Mouse (Mus musculus) mouse embryonic stem cell (cell line): ENCODE measurements around the gene Fbn1.

Experiments used
- in situ Hi-C, 2 experiments: fragments of 300-500 bp; cut with MboI; formaldehyde crosslinking; loops; 1 replicate in 1 of 2; 3 replicates in 1 of 2; pipeline ENCODE4 v1.14.3; 2019 to 2020; ENCODE audit warnings: low sequenced_read_pairs in 2 of 2, low pct_unique_long_range_greater_than_20kb in 1 of 2, mixed read lengths in 1 of 2; ENCODE audit not compliant: unreplicated experiment in 1 of 2

The Fbn1 gene

GRCm38 (mm10) chr2:125375301-125375700 lies 132.5 kb downstream of the Fbn1 start:
- in situ Hi-C loops: no loop called here

DNA sequence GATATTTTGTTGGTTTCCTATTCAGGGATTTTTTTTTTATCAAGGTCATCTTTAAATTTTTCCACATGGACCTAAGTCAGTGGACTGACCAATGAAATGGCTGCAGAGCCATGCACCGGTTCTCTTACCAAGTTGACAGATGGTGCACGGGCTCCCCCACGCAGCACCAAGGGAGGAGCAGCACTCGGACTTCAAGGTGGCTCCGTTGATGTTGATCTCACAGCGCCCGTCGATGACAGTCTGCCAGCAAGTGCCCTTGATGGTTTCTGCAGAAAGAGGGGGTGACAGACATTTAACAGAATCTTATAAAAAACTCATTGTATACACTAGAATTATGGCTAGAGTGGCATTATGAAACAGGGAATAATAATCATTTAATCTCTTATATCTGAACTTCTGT lies 138.1 kb downstream of the Fbn1 start:
- in situ Hi-C loops: no loop called here

- in situ Hi-C loops: no loop called here
Measured at GRCm38 (mm10) chr2:125368616-125369015, 139.2 kb downstream of the Fbn1 start.

- in situ Hi-C loops: no loop called here
Measured at GRCm38 (mm10) chr2:125361661-125362060, 146.1 kb downstream of the Fbn1 start.

DNA sequence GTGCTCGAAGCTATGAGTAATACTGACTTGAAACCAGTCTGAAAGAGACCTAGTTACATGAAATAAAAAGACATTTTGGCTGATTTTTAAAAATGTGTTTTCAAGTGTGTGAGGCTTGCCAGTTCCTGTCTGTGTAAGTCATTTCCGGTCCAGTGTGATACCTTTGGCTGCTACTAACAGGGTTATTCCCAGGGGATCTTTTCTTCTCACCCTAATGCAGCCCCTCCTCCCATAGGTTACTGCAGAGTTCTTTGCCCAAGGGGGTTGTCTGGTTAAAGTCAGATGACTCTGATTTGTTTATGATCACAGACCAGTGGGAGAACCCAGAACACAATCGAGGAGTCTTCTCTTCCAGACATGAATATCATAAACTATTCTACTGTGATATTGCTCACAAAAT lies 151.3 kb downstream of the Fbn1 start:
- in situ Hi-C loops: no loop called here

DNA sequence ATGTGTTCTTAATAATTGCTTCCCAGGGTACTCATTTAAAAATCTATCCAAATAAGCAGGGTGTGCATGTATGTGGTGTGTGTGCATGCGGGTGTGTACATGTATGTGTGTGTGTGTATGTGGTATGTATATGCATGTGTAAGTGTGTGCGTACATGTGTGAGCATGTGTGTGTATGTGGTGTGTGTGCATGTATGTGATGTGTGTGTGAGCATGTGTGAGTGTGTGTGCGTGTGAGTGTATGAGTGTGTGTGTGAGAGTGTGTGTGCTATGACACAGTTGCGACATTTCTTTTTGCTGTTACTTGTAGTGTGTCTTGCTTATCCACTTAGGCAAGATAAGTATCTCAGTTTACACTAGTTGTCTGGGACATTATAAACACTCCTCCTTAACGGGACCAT lies 151.7 kb downstream of the Fbn1 start:
- in situ Hi-C loops: no loop called here

DNA sequence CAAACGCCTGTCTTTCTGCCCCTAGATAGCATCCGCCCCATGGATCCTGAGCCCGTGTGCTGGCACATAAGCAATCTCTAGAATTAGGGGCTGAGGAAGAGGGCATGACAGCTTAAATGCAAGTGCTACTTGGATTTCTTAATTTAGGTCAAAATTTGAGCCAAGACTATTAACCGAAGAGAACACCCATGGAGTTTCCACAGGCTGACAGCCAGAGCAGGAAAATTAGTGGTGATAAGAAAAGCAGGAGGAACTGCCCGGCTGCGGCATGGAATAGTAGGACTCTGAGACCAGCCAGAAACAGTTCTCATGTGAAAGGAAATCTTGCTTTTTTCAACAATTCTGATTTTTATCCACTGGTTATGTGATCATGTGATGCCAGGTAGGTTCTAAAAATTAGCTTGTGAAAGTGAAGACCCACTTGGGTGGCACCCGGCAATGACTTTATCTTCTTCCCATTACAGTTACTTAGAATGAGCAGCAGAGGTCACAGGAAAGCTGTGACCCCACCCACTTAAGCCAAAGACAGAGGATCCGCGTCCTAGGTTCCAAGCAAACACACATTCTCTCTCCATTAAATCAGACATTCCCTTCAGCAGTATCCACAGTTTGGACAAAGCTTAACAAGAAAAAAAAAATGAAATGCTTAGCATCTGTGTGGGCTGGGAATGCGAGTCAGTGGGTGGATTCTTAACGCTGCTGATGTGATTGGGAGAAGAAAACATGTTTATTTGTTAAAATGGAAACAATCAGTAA lies 152.4 kb downstream of the Fbn1 start:
- in situ Hi-C loops: no loop called here

DNA sequence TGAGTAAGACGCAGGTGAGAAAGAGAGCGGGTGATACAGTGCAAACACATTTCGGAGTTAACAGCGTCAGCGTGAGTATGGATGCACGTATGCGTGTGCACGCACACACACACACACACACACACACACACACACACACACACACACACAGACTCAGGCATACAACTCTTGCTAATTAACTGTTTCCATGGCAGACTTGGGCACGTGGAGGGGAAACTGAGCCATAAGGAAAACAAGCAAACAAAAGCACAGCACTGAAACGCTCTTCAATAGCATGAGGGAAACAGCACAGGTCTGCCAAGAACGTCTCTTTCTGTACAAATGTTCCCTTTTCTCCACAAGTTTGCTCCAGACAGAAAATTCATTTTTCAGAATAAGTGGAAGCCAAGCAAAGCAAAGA lies 153.2 kb downstream of the Fbn1 start:
- in situ Hi-C loops: no loop called here

- in situ Hi-C loops: no loop called here
Measured at GRCm38 (mm10) chr2:125349144-125349543, 158.6 kb downstream of the Fbn1 start.

DNA sequence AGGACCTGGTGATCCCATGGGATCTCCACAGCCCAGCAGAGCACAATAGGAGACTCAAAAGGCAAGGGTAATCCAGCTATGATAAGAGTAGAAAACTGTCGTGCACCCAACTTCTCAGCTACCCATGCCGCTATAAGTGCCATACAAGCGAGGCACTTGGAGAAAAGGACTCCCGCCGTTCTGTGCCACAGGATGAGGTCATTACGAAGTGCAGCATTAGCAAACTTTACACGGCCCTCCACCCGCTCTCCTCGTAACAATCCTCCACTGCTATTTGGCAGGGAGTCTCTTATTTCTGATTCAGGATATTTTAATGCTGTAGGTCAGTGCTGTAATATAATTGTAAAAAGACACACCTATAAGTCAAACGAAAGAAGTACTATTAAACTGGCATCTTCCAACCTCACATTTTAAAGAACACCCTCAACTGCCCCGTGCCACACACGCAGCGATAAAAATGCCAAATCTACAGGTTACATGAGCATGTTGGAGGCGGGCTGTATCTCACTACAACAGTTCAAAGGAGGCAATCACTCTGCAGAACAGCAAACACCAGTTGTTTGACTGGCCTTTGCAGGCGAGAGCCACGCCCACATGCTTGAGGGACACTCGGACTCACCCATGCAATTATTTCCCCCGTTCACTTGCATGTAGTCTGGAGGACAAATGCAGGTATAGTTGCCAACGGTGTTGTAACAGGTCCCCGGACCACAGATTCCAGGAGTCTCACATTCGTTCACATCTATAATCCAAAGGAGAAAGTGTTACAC lies 165.4 kb downstream of the Fbn1 start:
- in situ Hi-C loops: no loop called here

- in situ Hi-C loops: no loop called here
Measured at GRCm38 (mm10) chr2:125340381-125340780, 167.4 kb downstream of the Fbn1 start.

GRCm38 (mm10) chr2:125337239-125337638 lies 170.6 kb downstream of the Fbn1 start:
- in situ Hi-C loops: no loop called here

GRCm38 (mm10) chr2:125335206-125335605 lies 172.6 kb downstream of the Fbn1 start:
- in situ Hi-C loops: no loop called here

DNA sequence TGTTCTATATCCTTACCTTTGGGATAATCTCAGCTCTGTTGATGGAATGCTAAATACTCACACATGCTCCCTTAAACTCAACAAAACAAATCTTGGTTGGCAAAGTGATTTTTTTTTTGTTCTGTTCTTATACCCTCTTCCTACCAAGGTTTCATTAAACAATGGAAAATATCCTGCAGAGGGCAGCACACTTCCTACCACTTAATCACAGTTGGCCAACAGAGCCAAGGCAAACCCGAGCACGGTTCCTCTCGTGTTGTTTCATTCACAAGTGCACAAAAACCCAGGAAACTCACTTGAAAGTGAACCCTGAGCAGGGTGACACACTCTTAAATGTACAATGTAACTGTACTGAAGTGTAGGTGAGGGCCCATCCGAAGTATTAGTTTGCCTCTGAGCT lies 173.6 kb downstream of the Fbn1 start:
- in situ Hi-C loops: no loop called here

GRCm38 (mm10) chr2:125331581-125331980 lies 176.2 kb downstream of the Fbn1 start:
- in situ Hi-C loops: no loop called here

DNA sequence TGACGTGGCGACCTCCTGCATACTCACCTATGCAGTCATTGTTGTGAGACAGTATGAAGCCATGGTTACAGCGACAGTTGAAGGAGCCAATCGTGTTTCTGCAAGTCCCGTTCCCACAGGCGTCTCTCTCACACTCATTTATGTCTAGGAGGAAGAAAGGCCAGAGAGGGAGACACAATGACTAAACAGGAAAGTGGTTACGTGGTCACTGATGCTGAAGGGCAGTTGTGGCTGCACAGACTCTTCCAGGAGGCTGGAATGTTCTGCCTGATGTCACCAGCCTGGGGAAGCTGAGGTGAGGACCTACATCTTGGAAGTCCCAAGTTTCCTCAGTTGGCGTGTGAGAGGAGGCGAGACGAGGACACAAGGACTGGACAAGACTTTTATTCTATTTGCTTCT lies 177.3 kb downstream of the Fbn1 start:
- in situ Hi-C loops: no loop called here

DNA sequence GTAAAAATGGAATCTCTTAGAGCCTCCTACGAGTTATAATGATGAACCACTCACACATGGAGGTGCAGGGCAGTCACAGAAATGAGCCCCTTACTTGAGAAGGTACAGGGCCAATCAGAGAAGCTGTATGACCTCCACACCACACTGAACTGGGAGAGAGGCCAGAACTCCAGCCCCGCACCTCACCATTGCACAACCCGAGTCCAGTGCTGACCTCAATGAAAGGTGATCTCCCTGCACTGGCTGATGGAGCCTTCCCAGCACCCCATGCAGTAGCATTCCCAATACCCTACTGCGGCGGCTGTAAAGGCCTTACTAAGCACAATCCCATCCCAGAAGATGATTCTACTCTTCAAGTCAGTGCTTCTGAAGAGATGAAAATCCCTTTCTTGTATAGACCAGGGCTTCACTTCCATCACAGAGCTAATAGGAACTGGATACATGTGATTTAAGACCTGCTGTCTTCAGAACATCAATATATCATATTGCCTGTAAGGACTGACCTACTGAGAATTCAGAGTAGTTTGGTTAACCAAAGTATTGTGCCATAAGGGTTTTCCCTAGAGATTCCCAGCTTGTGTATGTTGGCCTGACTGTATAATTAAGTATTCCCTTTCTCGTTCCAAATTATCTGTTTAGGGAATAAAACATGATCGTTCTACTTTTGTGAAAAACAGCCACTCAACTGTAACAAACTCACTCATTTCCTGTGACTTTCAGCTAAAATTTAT lies 182.5 kb downstream of the Fbn1 start:
- in situ Hi-C loops: no loop called here

GRCm38 (mm10) chr2:125324455-125324854 lies 183.3 kb downstream of the Fbn1 start:
- in situ Hi-C loops: no loop called here

DNA sequence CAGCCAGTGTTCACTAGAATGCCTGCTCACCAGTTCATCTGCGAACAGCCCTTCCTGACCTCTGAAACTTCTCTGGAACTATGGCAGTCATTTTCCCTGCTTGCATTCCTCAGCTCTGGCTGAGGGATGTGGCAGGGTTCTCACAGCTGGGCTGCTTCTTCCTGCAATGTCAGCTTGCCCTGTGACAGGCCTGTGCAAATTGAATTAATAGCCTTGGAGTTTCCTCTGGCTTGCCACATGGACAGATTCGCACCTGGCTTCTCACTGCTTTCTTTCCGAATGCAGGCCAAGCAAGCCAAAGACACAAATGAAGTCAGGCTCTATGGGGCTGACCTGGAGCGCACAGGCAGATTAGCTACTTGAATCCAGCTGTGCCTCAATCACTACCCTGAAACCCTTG lies 184.4 kb downstream of the Fbn1 start:
- in situ Hi-C loops: no loop called here
